Mouse (Mus musculus): Measurements from ENCODE around the gene Alk. TPM values are rescaled to one million over a fixed set of nuclear protein-coding genes. Genes with fewer than 3 reads are reported as not detected.

Gene Alk
- total RNA-seq, 1 experiment from 2014 or later: 0.09 TPM

DNA sequence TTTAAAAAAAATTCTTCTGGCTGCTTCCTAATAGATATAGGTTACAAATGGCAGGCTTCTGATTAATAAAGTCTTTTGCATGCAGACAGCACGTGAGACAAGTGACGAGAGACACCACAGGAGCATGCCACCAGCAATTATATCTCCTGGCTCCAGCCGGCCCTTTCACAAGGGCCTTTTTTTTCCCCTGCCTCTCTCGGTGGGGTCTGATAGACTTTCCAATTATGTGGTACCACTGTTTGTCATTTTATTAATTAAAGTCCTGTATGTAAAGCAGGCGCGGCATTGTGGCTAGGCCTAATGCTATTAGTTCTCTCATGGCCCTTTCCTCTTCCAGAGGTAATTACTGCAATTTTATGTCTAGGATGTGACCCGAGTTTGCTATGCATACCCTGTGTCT is 630.7 kb downstream of the Alk start:
- no peak for DNase-seq

DNA sequence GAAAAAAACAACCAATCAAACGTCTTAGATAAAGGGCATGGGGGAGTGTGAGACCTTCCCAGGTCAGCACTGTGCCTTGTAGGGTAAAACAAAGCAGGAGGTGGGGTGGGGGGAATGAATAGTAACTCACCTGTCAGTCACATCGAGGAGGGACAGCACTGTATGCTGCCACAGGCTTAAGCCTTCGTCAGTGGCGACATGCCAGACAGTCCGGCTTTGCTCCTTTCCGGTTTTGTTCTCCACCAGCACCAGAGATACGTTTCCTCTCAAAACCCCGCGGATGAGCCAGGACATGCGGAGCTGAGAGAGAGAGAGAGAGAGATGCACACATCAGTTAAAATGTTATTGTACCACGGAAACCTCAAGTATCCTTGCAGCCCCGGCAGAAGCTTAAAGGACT is 637.1 kb downstream of the Alk start:
- no peak for DNase-seq

DNA sequence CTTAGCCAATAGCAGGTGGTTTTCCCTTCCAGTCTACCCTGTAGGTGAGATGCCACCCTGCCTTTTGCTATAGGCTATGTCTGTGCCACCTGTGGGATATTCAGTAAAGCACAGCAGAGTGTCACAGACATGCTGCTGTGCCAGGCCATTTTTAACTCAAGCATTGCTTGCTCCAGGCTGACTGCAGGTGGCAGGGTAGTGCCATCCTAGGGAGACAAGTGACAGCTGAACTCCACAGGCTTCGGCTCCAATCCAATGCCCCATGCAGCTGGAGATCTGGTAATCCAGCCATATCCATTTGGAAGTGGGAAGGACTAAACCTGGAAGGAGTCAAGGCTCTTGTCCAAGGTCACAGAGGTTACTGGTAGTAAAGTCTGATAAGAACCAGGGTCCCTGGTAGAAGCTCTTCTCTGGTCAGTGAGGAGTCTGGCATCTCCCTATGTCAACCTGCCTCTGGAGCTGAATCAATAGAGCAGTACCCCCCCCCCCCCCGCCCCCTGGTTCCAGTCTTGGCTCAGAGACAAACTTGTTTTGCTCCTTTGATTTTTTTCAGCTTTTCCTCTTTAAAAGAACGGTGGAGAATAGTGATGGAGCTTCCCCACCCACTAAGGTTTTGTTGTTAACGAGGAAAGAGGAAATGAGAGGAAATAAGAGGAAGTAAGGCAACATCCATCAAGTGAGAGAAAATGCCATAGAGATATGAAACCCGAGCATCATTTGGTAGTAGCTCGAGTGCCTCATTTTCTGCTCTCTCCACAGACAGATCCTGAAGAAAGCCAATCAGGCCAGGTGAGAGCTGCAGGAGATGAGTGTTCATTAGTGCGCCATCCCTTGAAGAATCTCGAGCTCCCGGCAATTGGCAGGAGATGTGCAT is 638.5 kb downstream of the Alk start:
- DNase-seq: peak; percentile 35

DNA sequence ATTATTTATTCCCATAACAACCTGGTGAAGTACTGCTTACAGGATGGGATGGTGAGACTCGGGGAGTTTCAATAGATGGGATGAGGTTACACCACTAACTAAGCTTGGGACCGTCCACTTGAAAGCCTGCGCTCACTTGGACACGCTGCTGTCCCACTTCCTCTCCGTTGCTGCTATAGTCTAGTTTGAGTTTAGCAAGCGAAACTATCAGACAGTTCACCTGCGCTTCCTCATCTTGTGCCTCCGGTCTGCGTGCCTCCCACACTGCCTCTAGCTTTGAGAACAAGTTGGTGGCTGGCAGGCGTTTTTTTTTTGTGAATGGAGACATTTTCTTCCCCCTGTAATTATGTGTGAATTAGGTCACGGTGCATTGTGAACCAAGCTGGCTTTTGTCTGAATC is 639.8 kb downstream of the Alk start:
- DNase-seq: no peak

DNA sequence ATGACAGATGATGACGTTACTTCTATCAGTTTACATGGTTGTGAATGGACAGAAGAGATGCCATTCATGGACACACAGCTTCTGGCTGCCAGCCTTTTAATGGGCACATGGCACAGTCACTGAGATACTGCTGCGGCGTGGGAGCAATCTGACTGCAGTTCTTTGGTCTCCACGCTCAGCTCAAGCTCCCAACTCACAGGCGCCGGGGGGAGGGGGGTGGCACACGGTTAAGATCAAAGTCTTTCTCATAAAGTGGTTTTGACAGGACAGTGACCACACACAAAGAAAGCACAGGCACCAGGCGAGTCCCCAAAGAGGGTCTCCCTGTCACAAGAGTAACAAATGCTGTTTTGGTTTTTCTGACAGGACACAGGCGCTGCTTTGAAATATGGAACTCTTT is 641.7 kb downstream of the Alk start:
- DNase-seq: no peak

DNA sequence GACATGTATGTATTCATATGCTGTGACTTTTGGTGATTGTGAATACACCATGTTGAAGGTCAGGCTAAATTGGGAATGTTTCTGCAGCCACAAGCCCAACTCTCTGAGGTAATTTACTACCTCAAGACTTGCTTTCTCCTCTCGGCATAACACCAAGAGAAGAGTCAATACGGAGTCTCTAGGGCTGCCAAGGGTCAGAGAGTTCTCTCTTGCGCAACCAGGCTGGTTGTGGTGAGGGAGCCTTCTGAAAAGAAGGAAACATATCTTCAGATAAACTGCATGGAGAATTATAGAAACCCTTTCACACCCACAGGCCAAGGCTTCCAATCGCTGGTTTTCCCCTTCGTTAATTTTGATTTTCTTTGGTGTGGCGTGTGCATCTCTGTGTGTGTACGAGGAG is 649.4 kb downstream of the Alk start:
- no peak for DNase-seq

DNA sequence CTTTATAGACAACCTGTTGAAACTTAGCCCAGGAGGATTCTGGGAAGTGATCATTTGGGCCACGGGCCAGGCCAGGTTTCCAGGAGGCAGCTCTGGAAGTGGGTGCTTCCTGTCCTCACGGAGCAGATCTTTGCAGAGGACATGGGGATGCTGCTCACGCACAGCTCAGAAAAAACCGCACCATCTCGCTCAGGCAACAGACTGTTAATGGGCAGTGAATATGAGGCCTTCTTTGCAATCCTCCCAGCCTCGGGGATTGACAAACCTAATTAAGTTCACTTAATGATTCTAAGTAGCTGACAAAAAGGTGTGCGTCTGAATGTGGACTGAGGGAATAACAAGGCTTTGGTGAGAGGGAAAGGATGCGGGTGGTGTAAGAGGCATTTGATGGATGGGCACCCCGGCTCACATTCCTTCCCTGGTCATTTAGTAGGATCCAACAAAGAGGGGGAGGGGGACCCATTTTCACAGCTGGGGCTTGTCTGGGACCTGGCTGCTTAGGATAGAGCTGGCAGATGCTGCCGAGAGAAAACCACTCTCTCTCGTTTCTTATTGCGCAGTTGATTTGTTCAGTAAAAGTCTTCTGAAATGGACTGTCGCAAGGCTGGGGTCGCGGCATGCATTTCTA is 650.1 kb downstream of the Alk start:
- DNase-seq: no peak

DNA sequence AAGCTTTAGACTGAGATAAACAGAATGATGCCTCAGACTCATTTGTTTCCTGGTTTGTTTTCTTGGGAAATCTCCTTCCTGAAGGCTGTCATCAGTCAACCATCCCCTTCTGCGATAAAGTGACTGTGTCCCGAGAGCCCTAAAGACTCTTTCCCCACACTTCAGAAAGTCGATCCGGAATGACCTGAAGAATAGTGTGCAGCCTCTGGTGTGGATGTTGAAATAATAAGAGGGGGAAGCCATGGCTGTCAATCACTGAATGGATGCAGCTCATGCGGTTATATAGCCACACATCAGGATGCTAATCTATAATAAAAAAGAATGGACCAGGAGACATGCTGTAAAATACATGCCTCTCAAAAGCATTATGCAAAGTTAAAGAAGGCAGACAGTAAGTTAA is 653.5 kb downstream of the Alk start:
- DNase-seq: no peak

DNA sequence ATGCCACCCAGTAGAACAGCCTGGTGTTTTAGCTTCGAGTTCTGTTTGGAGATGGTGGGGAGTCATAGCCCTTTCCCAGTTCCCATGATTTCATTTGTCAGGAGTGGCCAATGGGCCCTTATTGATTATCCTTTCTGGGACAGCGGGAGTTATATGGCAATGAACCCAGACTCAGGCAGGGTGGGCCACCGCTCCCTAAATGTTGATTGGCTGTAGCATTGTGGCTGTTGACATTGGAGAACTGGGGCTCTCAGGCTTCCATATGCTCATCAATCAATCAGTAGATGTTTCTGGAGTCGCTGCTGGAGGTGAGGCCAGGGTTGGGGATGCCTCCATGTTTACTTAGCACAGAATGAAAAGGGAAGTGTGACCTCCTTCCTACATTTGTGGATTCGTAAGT is 655.7 kb downstream of the Alk start:
- no peak for DNase-seq

DNA sequence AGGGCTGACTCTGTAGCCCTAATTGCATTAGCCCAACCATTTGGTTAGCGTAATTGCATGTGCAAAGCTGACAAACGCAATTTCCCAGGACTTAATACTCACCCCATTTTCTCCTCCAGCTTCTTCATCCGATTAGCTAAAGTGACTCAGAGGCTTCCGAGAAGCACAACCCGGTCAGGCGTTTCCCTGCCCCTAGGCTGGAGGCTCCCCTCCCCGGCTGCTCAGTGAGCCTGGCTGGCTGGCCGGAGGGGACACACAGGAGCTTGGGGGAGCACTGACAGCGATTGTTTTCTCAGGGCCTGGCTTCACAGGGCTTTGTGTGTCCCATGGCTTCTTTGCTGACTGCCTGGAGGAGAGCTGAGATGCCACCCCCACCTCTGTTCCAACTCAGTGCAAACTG is 657.0 kb downstream of the Alk start:
- DNase-seq: peak; percentile 9

DNA sequence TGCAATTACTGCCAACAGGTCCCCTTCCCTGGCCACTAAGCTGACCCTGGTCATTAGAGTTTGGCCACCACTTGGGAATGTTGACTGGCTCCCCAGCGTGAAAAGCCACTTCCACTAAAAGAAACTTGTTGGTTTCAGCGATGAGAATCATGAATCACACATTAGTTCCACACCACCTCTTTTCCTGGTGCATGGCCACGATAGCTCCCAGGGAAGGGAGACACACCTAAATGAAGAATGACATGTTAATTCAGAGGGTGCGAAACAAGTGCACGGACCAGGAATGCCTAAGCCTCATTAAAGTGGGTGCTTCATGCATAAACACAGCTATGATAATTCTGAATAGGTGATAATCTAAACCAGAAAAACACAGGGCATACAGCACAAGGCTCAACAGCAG is 660.4 kb downstream of the Alk start:
- no peak for DNase-seq

DNA sequence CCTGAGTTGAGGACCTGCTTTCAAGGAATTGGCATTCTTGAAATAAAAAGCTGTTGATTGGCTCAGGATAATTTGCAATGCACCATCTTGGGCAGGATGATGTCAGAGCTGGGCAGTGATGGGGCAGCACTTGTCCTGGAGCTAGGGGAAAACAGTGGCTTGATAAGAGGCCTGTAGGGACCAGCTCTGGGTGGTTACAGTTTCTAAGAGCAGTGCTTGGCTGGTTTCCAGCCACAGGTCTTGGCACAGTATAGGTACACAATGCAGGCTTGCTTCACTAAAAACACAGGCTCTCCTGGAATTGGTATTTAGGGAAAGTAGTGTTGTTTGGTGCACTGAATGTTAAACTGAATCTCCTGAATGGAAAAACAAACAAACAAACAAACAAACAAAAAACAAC is 662.4 kb downstream of the Alk start:
- no peak for DNase-seq

DNA sequence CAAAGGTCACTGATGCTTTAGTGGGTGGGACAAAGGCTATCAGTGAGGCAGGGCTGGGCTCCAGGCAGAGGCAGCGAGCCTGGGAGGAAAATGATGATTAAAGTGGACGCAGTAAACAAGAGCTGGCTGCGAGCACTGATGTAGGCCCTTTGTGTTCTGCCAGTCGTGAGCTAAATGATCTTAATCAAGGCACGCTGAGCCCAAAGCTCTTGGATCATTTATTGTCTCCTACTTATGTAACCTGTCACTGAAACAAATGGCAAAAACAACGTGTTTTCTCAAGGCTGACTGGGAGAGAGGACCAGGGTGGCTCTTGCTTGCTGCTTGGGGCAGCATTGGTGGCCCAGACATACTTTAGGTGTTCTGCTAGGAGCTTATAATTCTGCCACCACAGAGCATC is 663.0 kb downstream of the Alk start:
- no peak for DNase-seq

DNA sequence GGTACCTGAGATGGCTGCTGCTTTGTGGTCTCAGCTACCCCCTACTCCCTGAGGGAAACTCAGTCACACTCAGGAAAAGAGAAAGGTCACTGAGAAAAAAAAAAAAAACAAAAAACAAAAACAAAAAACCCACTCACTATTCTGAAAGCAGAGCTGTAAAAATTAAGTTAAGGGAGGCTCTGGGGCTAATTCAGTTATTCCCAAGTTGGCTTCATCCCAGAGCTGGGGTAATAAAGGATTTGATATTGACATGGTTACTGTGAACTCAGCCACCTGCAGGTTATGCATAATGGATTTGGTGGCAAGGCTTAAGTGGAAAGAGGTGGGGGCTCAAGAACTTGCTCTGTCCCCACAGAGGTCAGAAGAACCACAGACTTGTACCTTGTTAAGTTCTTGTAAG is 667.7 kb downstream of the Alk start:
- no peak for DNase-seq

DNA sequence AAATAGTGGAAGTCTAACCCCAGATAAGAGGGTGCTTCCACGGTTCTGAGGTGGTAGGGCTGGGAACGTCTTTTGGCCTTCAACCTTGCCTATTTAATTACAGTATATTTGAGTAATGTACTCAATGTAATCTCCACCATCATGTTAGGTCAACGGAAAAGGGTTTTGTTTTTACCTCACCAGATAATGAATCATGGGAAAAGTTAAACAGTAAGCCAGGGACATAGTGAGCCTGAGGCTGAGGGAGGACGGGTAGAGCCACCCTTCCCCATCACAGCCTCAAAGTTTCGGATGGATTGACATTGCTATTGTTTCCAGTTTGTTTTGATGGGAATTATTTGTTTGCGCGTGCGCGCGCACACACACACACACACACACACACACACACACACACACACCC is 668.6 kb downstream of the Alk start:
- DNase-seq: no peak

DNA sequence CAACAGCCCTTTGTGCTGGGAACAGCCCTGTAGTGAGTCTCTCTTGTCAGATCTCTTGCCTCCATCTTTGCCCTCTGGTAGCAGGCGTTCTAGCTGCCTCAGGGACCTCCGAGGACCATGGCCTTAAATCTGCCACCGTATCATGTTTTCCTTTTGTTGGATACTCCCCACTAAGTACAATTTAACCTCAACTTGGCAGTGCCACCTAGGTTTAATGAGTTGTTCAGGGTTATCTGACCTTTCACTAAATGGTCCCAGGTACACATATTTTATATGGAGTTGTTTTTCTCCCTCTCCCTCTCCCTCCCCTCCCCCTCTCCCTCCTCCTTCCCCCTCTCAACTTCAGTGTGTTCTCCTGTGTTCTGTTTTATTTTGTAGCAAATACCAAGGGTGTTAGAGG is 669.1 kb downstream of the Alk start:
- DNase-seq: no peak

DNA sequence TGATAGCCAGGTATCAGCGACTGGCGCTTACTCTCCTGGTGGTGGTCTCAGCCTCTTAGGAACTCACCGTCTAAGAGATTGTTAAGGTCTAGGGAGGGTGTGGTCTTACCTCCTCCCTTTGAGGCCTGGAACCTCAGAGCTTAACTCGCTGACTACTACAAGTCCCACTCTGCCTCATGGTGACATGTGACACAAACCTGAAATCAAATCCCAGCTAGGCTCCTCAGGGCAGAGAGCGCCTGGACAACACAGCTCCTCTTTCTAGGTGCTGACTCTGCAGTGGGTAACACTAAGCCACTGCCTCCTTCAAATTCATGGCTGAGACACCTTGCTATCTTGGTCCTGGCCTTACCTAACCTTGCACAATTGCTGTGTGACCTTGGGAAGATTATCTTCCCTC is 689.5 kb downstream of the Alk start:
- DNase-seq: no peak

DNA sequence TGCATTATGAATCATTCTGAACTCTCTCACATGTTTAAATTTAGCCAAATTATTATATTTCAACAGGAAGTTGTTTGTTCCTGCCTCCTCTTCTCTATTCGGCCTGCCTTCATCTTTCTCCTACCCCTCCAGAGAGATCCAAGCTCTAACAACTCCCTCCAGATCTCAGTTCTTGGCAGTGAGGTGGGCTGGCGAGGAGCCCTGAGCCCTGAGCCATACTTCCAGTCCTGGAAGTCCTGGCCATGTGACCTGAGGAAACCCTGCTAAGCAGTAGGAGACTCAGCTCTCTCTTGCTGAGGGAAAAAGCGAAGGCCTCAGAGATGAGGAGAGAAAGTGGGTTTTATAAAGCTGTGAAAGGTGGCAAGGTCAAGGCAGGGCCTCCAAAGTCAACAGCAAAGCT is 689.9 kb downstream of the Alk start:
- peak; percentile 19 for DNase-seq

DNA sequence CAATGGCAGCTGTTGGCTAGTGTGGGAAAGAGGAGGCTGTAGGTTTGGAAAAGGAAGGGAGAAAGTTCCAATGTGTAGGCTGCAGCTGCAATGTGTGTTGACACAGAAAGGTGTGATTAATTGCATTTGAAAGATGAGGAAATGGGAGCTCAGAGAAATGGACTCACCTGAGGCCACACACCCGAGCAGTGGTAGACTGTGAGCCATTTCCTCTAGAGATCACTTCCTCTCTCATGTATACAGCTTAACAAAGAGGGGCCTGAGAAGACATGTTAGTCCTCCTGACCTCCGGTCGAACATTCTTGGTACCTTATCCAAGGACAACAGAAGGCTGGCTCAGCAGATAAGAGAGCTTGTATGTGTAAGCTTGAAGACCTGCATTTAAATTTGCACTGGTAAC is 691.2 kb downstream of the Alk start:
- no peak for DNase-seq

DNA sequence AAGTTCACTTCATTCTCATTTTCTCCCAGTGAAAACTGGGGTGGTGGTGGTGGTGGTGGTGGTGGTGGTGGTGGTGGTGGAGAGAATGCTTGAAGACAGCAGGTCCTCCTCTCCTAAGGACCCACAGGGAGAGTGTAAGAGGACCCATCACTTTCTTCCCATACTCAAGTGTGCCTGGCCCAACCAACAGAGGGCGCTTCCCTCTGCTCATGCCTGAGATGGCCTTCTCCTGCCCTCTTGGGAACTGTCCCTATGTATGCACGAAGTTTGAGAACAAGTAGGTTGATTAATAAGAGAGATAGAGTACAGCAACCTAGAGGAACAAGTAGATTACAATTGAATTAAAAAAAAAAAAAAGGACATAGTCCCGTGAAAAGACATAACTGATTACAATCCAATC is 695.3 kb downstream of the Alk start:
- peak; percentile 42 for DNase-seq

DNA sequence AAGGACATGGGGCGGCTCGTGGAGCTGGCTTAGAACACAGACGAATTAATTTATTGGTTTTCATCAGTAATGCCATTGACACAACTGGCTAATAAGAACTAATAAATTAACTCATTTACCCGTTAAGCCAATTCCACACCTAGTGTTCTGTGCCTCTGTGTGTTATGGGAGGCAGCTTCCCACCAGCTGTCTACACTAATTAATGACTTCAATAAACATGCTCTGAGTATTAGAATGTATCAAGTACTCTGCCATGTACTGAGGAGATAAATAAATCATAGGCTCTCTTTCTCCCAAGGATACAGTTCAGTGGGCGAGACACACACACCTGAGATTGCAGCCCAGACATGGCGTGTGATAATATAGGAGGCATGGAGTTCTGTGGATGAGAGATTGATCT is 723.1 kb downstream of the Alk start:
- no peak for DNase-seq

DNA sequence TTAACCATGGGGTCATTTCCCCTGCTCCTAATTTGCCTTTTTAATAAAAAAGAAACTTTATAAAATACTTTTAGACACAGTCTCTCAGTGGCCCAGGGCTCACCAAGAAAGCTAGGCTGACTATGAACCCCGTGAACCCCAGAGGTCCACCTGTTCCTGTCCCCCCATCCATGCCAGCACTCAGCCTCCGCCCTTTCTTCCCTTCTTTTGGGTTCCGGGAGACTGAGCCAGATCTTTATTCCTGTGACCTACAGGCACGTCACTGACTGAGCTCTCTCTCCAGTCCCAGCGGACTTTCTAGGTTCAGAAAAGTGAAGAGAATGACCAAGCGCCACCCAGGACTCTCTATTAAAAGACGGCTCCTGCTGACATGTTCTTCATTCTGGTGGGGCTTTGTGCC is 728.9 kb downstream of the Alk start:
- no peak for DNase-seq

DNA sequence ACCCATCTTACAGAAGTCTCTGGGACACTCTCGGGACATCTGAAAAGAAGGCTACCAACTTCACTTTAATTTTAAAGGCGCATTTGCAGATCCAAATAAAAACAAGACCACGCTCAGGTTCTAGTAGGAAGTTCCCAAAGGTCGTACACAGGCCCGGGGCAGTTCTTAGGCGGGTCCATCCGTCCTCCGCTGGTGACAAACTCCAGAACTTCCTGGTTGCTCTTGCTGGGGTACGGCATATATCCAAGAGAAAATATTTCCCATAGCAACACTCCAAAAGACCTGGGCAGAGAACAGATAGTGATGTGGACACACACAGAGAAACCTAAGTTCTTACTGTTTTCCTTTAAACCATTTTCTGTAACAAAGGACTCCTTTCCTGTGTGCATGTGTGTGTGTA is 729.6 kb downstream of the Alk start:
- DNase-seq: no peak

DNA sequence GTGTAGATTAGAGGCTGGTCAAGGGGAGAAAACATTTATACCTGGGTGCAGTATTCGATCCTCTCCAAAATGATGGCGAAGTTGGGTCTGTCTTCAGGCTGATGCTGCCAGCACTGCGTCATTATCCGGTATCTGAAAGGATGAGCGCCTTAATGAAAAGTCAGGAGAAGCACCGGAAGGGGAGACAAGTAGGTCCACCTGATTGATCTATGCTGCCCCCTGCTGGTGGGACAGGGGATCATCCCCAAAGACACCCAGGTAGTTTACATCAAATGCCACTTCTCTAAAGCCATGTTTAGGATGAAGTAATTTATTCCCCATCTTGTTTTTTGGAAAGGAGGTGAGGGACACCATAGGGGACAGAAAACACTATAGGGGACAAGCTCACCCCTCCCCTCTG is 730.4 kb downstream of the Alk start:
- peak; percentile 80 for DNase-seq
